Mouse (Mus musculus): ENCODE measurements around the gene Ccdc89. TPM values are rescaled to one million over a fixed set of nuclear protein-coding genes. Genes with fewer than 3 reads are reported as not detected.

Ccdc89 gene
- polyA plus RNA-seq (2015; fragmentation: Nextera tagmentation; extraction: Ambion mirVana), result 2.0 and 2.2 TPM in 2 replicates

- ATAC-seq (ENCODE audit: low FRiP score), result peak; percentile 100
- peak within 1 kb of the TSS; percentile 35; the same call in 1 of the 2 replicates for H3K27ac ChIP-seq
- no peaks in the 10 kb centered on the region for H3K9me3 ChIP-seq
- peak within 1 kb of the TSS; percentile 73 for H3K4me2 ChIP-seq
- peaks cover 9% of the 10 kb centered on the region for H3K4me1 ChIP-seq (replicated peaks)
- H3K9ac ChIP-seq, result peak within 1 kb of the TSS; percentile 70
- H3K27me3 ChIP-seq, result no peaks in the 10 kb centered on the region
- 24% methylated on average over 29 of the region's 29 CpGs for WGBS
- H3K36me3 ChIP-seq, result no peaks in the 10 kb centered on the region
- peak within 1 kb of the TSS; percentile 36 for H3K4me3 ChIP-seq
Measured at GRCm38 (mm10) chr7:90426020-90427001, at the start of gene Ccdc89. Gene Ccdc89, plus strand, starts transcription at chr7:90426577.

DNA sequence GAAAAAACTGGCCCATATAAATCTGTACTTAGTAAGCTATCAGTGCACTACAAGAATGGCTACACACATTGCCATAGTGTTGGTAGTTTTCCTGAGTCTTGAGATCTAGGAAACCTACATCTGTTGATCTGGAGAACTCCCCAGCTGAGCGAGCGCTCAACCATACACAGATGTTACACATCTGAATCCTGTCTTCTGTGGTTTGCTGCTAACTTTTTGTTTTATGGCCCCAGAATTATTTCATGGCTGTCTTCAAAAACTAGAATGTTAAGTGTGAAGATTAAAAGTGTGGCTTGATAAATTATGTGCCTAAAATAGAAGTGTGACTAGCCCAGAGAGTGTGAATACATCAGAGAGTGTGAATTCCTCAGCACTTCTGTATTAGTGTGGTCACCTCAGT is 42.0 kb upstream of the Ccdc89 start:
- Histone ChIP-seq H3K27me3 (no peaks in the 10 kb centered on the region), H3K4me1 (replicated peaks) (peaks cover 12% of the 10 kb centered on the region)
- WGBS, result 95% methylated on average over 2 of the region's 2 CpGs

GRCm38 (mm10) chr7:90386885-90387459 is 39.4 kb upstream of the Ccdc89 start:
- peak overlapping the region; percentile 61 for H3K9ac ChIP-seq
- no peaks in the 10 kb centered on the region for H3K9me3 ChIP-seq
- H3K4me2 ChIP-seq, result peak overlapping the region; percentile 57
- peak; percentile 87 for ATAC-seq (ENCODE audit: low FRiP score)
- WGBS, result 1% methylated on average over 8 of the region's 8 CpGs
- no peaks in the 10 kb centered on the region for H3K36me3 ChIP-seq
- no peaks in the 10 kb centered on the region for H3K27me3 ChIP-seq
- H3K27ac ChIP-seq, result 0 out of 2 replicates have a peak overlapping the region, but pooled peaks have one; percentile 26
- H3K4me1 ChIP-seq (replicated peaks), result peaks cover 12% of the 10 kb centered on the region
- peak overlapping the region; percentile 35 for H3K4me3 ChIP-seq

More for the DNA sequence above, 42.0 kb upstream of the Ccdc89 start:
- Histone ChIP-seq H3K4me2 (no peak overlapping the region), H3K36me3 (no peaks in the 10 kb centered on the region), H3K27ac (no peak overlapping the region), H3K9me3 (no peaks in the 10 kb centered on the region), H3K4me3 (no peak overlapping the region), H3K9ac (no peak overlapping the region)
- ATAC-seq (ENCODE audit: low FRiP score), result no peak

DNA sequence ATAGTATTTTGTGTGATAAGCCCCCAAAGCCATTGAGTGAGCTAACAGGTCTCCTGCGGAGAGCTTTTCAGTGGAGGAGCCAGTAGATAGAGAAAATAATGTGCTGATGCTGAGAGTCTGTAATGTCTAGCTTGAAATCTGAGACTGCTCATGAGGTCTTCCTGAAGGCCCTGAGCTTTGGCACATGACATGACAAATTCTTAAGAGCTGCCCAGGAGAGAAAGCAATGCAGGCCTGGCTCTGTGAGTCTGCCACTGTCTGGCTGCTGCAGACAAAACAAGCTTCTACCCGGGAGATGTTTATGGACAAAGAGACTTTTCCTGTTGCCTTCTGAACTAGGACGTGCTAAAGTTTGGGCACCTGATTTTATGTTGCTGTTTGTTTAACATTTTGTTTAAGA is 36.6 kb upstream of the Ccdc89 start:
- peaks cover 12% of the 10 kb centered on the region for H3K4me1 ChIP-seq (replicated peaks)
- no peak overlapping the region for H3K4me2 ChIP-seq
- H3K4me3 ChIP-seq, result no peak overlapping the region
- no peaks in the 10 kb centered on the region for H3K9me3 ChIP-seq
- no peak for ATAC-seq (ENCODE audit: low FRiP score)
- no peak overlapping the region for H3K9ac ChIP-seq
- 27% methylated on average over 3 of the region's 3 CpGs for WGBS
- H3K27ac ChIP-seq, result no peak overlapping the region
- no peaks in the 10 kb centered on the region for H3K27me3 ChIP-seq
- H3K36me3 ChIP-seq, result no peaks in the 10 kb centered on the region

- H3K4me3 ChIP-seq, result no peak overlapping the region
- no peak overlapping the region for H3K4me2 ChIP-seq
- no peaks in the 10 kb centered on the region for H3K9me3 ChIP-seq
- no peak overlapping the region for H3K27ac ChIP-seq
- ATAC-seq (ENCODE audit: low FRiP score), result no peak
- H3K9ac ChIP-seq, result no peak overlapping the region
- 72% methylated on average over 4 of the region's 4 CpGs for WGBS
- no peaks in the 10 kb centered on the region for H3K36me3 ChIP-seq
- H3K4me1 ChIP-seq (replicated peaks), result no peaks in the 10 kb centered on the region
- H3K27me3 ChIP-seq, result no peaks in the 10 kb centered on the region
Measured at GRCm38 (mm10) chr7:90395073-90395472, 31.3 kb upstream of the Ccdc89 start.

DNA sequence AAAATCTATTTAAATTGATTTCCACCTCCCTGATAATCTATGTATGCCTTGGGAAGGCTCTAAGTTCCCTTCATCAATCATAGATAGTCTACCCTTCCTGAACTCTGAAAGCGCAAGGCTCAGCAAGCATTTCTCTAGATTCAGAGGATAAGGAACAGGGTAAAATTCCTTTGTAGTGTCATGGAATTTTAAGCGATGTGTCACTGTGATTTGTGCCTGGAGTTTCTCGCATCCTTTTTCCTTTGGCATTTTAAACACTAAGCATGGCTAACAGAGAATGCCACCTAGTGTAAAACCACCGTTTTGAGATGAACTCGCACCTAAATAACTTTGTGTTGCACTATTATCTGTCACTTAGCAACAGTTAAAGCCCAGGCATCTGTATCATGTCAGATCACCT is 30.4 kb upstream of the Ccdc89 start:
- no peak overlapping the region for H3K4me2 ChIP-seq
- no peak overlapping the region for H3K9ac ChIP-seq
- no peaks in the 10 kb centered on the region for H3K4me1 ChIP-seq (replicated peaks)
- no peak overlapping the region for H3K27ac ChIP-seq
- H3K36me3 ChIP-seq, result no peaks in the 10 kb centered on the region
- ATAC-seq (ENCODE audit: low FRiP score), result no peak
- H3K27me3 ChIP-seq, result no peaks in the 10 kb centered on the region
- no peak overlapping the region for H3K4me3 ChIP-seq
- no peaks in the 10 kb centered on the region for H3K9me3 ChIP-seq
- 69% methylated on average over 5 of the region's 5 CpGs for WGBS

GRCm38 (mm10) chr7:90409934-90410333 is 16.4 kb upstream of the Ccdc89 start:
- Histone ChIP-seq H3K9ac (no peak overlapping the region), H3K4me1 (replicated peaks) (no peaks in the 10 kb centered on the region), H3K27me3 (no peaks in the 10 kb centered on the region), H3K4me2 (no peak overlapping the region), H3K9me3 (no peaks in the 10 kb centered on the region), H3K4me3 (no peak overlapping the region), H3K36me3 (no peaks in the 10 kb centered on the region), H3K27ac (no peak overlapping the region)
- ATAC-seq (ENCODE audit: low FRiP score), result no peak
- WGBS, result 50% methylated on average over 3 of the region's 3 CpGs

DNA sequence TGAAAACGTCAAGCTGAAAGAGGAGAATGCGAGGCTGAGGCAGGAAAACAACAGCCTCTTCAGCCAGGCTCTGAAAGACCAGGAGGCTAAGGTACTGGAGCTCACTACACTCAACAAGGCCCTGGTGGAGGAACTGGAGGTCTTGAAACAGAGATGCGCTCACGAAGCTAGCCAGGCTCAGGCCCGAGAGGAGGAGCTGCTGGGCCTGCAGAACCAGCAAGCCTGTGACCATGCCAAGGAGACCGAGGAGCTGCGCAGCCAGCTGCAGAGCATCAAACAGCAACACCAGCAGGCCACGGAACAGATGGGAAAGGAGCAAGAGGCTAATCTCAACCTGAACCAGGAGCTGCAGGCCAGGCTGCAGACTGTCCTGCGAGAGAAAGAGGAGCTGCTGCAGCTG is 629 bp downstream of the Ccdc89 start:
- WGBS, result 71% methylated on average over 9 of the region's 9 CpGs
- Histone ChIP-seq H3K27me3 (no peaks in the 10 kb centered on the region), H3K27ac (no peak overlapping the region), H3K9ac (peak overlapping the region; percentile 70), H3K36me3 (no peaks in the 10 kb centered on the region), H3K4me1 (replicated peaks) (peaks cover 9% of the 10 kb centered on the region), H3K4me3 (peak overlapping the region; percentile 36), H3K9me3 (no peaks in the 10 kb centered on the region), H3K4me2 (peak overlapping the region; percentile 73)
- no peak for ATAC-seq (ENCODE audit: low FRiP score)

- H3K9ac ChIP-seq, result no peak overlapping the region
- no peak for ATAC-seq (ENCODE audit: low FRiP score)
- H3K4me1 ChIP-seq (replicated peaks), result peaks cover 2% of the 10 kb centered on the region
- no peaks in the 10 kb centered on the region for H3K9me3 ChIP-seq
- H3K27ac ChIP-seq, result no peak overlapping the region
- no peak overlapping the region for H3K4me2 ChIP-seq
- no peaks in the 10 kb centered on the region for H3K36me3 ChIP-seq
- no peak overlapping the region for H3K4me3 ChIP-seq
- no peaks in the 10 kb centered on the region for H3K27me3 ChIP-seq
Measured at GRCm38 (mm10) chr7:90432221-90432620, 5.8 kb downstream of the Ccdc89 start.

DNA sequence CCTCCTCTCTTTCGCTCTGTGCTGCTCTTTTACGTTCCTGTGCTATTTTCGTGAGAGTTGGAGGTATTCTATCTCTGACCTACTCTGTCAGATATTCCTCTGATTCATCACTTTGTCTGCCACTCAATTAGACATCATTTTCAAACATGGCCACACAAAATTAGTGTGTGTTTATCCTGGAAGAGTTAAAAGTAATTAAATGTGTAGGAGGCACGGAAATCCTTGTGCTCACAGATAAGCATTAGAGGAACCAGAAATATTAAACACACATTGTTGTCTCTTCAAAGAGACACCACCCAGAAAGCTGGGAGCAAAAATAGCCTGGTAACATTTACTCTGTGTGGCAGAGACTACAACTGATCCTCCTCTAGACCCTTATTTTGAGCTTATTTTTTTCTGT is 13.7 kb downstream of the Ccdc89 start:
- H3K4me3 ChIP-seq, result no peak overlapping the region
- WGBS, result 96% methylated on average over 4 of the region's 4 CpGs
- no peak overlapping the region for H3K9ac ChIP-seq
- no peaks in the 10 kb centered on the region for H3K36me3 ChIP-seq
- H3K4me2 ChIP-seq, result no peak overlapping the region
- ATAC-seq (ENCODE audit: low FRiP score), result no peak
- peaks cover 3% of the 10 kb centered on the region; the same call in 1 of the 2 replicates for H3K4me1 ChIP-seq (replicated peaks)
- no peaks in the 10 kb centered on the region for H3K9me3 ChIP-seq
- H3K27ac ChIP-seq, result no peak overlapping the region
- H3K27me3 ChIP-seq, result no peaks in the 10 kb centered on the region

- Histone ChIP-seq H3K9ac (peak overlapping the region; percentile 97), H3K27ac (peak overlapping the region; percentile 98), H3K4me1 (replicated peaks) (peaks cover 9% of the 10 kb centered on the region), H3K27me3 (no peaks in the 10 kb centered on the region), H3K36me3 (no peaks in the 10 kb centered on the region), H3K4me2 (peak overlapping the region; percentile 61), H3K4me3 (peak overlapping the region; percentile 98), H3K9me3 (no peaks in the 10 kb centered on the region)
- peak; percentile 27 for ATAC-seq (ENCODE audit: low FRiP score)
- WGBS, result 7% methylated on average over 4 of the region's 4 CpGs
Measured at GRCm38 (mm10) chr7:90442070-90442469, 15.7 kb downstream of the Ccdc89 start.

DNA sequence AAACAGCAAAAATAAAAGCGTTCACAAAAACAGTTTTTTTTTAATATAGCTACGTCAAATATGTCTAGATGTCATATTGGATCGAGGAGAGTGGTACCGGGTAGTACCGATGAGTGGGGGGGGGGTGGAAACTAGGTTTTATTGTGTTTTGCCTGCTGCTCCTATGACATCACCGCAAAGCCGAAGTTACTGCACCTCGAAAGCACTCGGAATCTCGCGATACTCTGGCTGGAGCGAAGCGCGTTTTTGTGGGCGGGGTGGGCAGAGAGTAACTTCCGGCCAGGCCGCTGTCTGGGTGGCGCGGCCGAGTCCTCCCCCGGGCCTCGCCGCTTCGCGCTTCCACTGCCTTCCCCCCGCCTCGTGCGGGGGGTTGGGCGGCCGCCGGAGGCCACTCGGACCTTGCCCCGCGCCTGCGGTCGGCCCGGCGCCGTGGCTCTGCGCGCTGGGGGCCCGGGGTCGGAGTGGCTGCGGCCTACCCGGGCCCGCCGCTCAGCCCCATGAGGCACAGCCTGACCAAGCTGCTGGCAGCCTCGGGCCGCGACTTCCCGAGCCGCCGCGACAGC is 16.2 kb downstream of the Ccdc89 start, which contains the start of gene Crebzf:
Crebzf (plus strand) TSS at position 212 of the 563 bp plus-strand sequence.
- Histone ChIP-seq H3K36me3 (peaks cover 2% of the 10 kb centered on the region; the same call in 1 of the 2 replicates), H3K4me3 (peak within 1 kb of the TSS; percentile 98), H3K9me3 (no peaks in the 10 kb centered on the region), H3K9ac (peak within 1 kb of the TSS; percentile 97), H3K27ac (peak within 1 kb of the TSS; percentile 98), H3K4me2 (peak within 1 kb of the TSS; percentile 98), H3K27me3 (no peaks in the 10 kb centered on the region), H3K4me1 (replicated peaks) (peaks cover 9% of the 10 kb centered on the region)
- peak; percentile 97 for ATAC-seq (ENCODE audit: low FRiP score)
- under 1% methylated on average over 47 of the region's 54 CpGs for WGBS
